Mouse (Mus musculus) frontal cortex, adult (tissue): ENCODE results near the gene Bhlhb9.

Experiments
- ATAC-seq: cut with Nextera tagmentation; 2 replicates; pipeline ENCODE4 v1.9.2; 2017; ENCODE audit warnings: mild to moderate bottlenecking, moderate library complexity, mixed read lengths; ENCODE audit not compliant: low TSS enrichment

The Bhlhb9 gene

GRCm38 (mm10) chrX:135886234-135886585 lies 88.8 kb downstream of the Bhlhb9 start:
- ATAC-seq = peak; percentile 41

GRCm38 (mm10) chrX:135916580-135916979 lies 119.2 kb downstream of the Bhlhb9 start:
- no peak for ATAC-seq

- no peak for ATAC-seq
Observed at GRCm38 (mm10) chrX:135917116-135917515, 119.7 kb downstream of the Bhlhb9 start.

- peak; percentile 97 for ATAC-seq
Observed at GRCm38 (mm10) chrX:135922162-135922561, 124.8 kb downstream of the Bhlhb9 start.

- ATAC-seq = no peak
Observed at GRCm38 (mm10) chrX:135925911-135926310, 128.5 kb downstream of the Bhlhb9 start.

- no peak for ATAC-seq
Observed at GRCm38 (mm10) chrX:135928588-135928987, 131.2 kb downstream of the Bhlhb9 start.

GRCm38 (mm10) chrX:135936452-135936851 lies 139.1 kb downstream of the Bhlhb9 start:
- ATAC-seq = no peak
